Mouse (Mus musculus): ENCODE data around the gene Ptpn21. TPM values are rescaled to one million over a fixed set of nuclear protein-coding genes. Genes with fewer than 3 reads are reported as not detected.

Ptpn21 gene
- polyA plus RNA-seq, 1 experiment from 2014 or later: 6.4 TPM

DNA sequence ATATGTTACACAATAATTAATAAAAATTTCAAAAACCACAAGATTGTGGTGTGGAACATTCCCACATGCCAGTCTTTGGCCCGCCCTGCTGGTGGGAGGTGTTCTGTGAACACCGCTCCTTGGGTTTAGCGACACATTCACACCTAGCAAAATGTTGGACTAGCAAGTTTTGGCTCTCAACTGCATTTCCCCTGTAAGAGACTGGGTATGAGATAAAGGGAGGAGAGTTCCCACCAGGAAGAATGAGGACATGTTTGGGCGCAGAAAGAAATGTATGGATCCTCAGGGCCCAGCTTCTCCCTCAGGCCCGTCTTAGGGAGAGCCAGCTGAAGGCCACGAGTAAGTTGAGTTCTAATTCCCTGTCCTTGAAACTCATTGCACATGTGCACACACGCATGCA, 74.6 kb downstream of the Ptpn21 start:
- Histone ChIP-seq H3K27ac (no peak overlapping the region), H3K27me3 (ENCODE audit: insufficient read depth, low read length) (no peaks in the 10 kb centered on the region), H3K9ac (ENCODE audit: low read depth, low read length) (no peak overlapping the region), H3K36me3 (ENCODE audit: insufficient read depth, low read length) (peaks cover 13% of the 10 kb centered on the region; the same call in 1 of the 2 replicates), H3K4me2 (ENCODE audit: low read length) (no peak overlapping the region), H3K4me1 (replicated peaks; ENCODE audit: insufficient read depth, low read length) (no peaks in the 10 kb centered on the region), H3K4me3 (replicated peaks; ENCODE audit: low read depth, low read length) (no peak overlapping the region), H3K9me3 (replicated peaks; ENCODE audit: low read length) (no peaks in the 10 kb centered on the region)
- no peak for TF ChIP-seq CTCF (IDR thresholded peaks at IDR 0.05; ENCODE audit: low read depth)
- 94% methylated on average over 7 of the region's 7 CpGs for WGBS
- no peak for DNase-seq (ENCODE audit: low spot score)
- no peak for ATAC-seq (replicated peaks; ENCODE audit: low FRiP score, low read depth)

- Histone ChIP-seq H3K4me2 (ENCODE audit: low read length) (no peak overlapping the region), H3K27me3 (ENCODE audit: insufficient read depth, low read length) (no peaks in the 10 kb centered on the region), H3K4me3 (replicated peaks; ENCODE audit: low read depth, low read length) (no peak overlapping the region), H3K9me3 (replicated peaks; ENCODE audit: low read length) (no peaks in the 10 kb centered on the region), H3K36me3 (ENCODE audit: insufficient read depth, low read length) (no peaks in the 10 kb centered on the region; the same call in 1 of the 2 replicates), H3K27ac (no peak overlapping the region), H3K4me1 (replicated peaks; ENCODE audit: insufficient read depth, low read length) (no peaks in the 10 kb centered on the region), H3K9ac (ENCODE audit: low read depth, low read length) (no peak overlapping the region)
- DNase-seq (ENCODE audit: low spot score) (no peak), ATAC-seq (replicated peaks; ENCODE audit: low FRiP score, low read depth) (no peak)
- WGBS: 57% methylated on average over 2 of the region's 2 CpGs
- no peak for TF ChIP-seq CTCF (IDR thresholded peaks at IDR 0.05; ENCODE audit: low read depth)
Observed at GRCm38 (mm10) chr12:98656873-98657272, 80.3 kb downstream of the Ptpn21 start.

- H3K4me1 ChIP-seq (replicated peaks; ENCODE audit: insufficient read depth, low read length): no peaks in the 10 kb centered on the region
- H3K4me3 ChIP-seq (replicated peaks; ENCODE audit: low read depth, low read length): no peak overlapping the region
- no peaks in the 10 kb centered on the region for H3K36me3 ChIP-seq (ENCODE audit: insufficient read depth, low read length)
- no peak overlapping the region for H3K27ac ChIP-seq
- H3K9me3 ChIP-seq (replicated peaks; ENCODE audit: low read length): no peaks in the 10 kb centered on the region
- no peak overlapping the region for H3K4me2 ChIP-seq (ENCODE audit: low read length)
- H3K27me3 ChIP-seq (ENCODE audit: insufficient read depth, low read length): no peaks in the 10 kb centered on the region
- peak; percentile 39 for TF ChIP-seq CTCF (IDR thresholded peaks at IDR 0.05; ENCODE audit: low read depth)
- DNase-seq (ENCODE audit: low spot score) (no peak), ATAC-seq (replicated peaks; ENCODE audit: low FRiP score, low read depth) (no peak)
- no peak overlapping the region for H3K9ac ChIP-seq (ENCODE audit: low read depth, low read length)
Observed at GRCm38 (mm10) chr12:98644852-98645251, 92.4 kb downstream of the Ptpn21 start.

DNA sequence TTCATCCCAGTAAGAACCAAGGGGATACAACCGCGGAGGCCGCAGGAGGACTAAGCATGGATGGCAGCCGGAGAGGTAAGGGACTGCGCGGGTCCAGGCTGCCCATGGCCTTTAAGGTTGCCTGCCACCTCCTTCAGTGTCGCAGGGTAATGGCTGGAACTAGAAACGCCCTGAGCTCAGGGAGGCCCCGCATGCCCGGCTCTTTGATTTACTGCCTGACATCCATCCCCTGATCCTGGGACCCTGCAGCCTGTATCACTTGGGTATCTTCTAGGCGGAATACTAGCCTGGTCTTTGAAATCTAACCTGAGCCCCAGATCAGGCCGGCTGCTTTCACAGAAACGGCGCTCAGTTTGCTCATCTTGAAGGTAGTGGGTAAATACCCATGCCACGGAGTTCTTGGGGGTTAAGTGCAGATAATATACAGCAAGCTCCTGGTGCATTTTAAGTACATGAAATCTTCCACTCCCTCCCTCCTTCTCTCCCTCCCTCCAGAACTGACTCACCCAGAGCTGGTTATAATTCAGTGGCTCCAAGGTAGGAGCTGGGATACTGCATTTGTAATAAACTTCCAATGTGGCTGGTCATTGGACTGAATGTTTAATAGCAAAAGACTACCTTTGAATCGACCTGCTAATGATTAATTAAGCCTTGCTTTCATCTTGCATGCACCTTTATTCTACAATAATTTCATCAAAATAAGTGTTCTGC, 108.8 kb downstream of the Ptpn21 start:
- Histone ChIP-seq H3K9ac (ENCODE audit: low read depth, low read length) (peak overlapping the region; percentile 62), H3K27me3 (ENCODE audit: insufficient read depth, low read length) (no peaks in the 10 kb centered on the region), H3K4me1 (replicated peaks; ENCODE audit: insufficient read depth, low read length) (no peaks in the 10 kb centered on the region), H3K9me3 (replicated peaks; ENCODE audit: low read length) (no peaks in the 10 kb centered on the region), H3K4me3 (replicated peaks; ENCODE audit: low read depth, low read length) (peak overlapping the region; percentile 68), H3K36me3 (ENCODE audit: insufficient read depth, low read length) (no peaks in the 10 kb centered on the region), H3K4me2 (ENCODE audit: low read length) (peak overlapping the region; percentile 63), H3K27ac (peak overlapping the region; percentile 60)
- ATAC-seq (replicated peaks; ENCODE audit: low FRiP score, low read depth) (peak; percentile 87), DNase-seq (ENCODE audit: low spot score) (peak; percentile 67)
- WGBS: 3% methylated on average over 16 of the region's 16 CpGs
- TF ChIP-seq CTCF (IDR thresholded peaks at IDR 0.05; ENCODE audit: low read depth): no peak

- peak within 1 kb of the TSS; percentile 60 for H3K27ac ChIP-seq
- peak within 1 kb of the TSS; percentile 68 for H3K4me3 ChIP-seq (replicated peaks; ENCODE audit: low read depth, low read length)
- peak; percentile 94 for DNase-seq (ENCODE audit: low spot score)
- WGBS: 3% methylated on average over 31 of the region's 32 CpGs
- TF ChIP-seq CTCF (IDR thresholded peaks at IDR 0.05; ENCODE audit: low read depth): no peak
- no peaks in the 10 kb centered on the region for H3K36me3 ChIP-seq (ENCODE audit: insufficient read depth, low read length)
- ATAC-seq (replicated peaks; ENCODE audit: low FRiP score, low read depth): peak; percentile 97
- H3K4me1 ChIP-seq (replicated peaks; ENCODE audit: insufficient read depth, low read length): no peaks in the 10 kb centered on the region
- peak within 1 kb of the TSS; percentile 62 for H3K9ac ChIP-seq (ENCODE audit: low read depth, low read length)
- H3K4me2 ChIP-seq (ENCODE audit: low read length): peak within 1 kb of the TSS; percentile 63
- H3K9me3 ChIP-seq (replicated peaks; ENCODE audit: low read length): no peaks in the 10 kb centered on the region
- H3K27me3 ChIP-seq (ENCODE audit: insufficient read depth, low read length): no peaks in the 10 kb centered on the region
Observed at GRCm38 (mm10) chr12:98627392-98628259, 109.6 kb downstream of the Ptpn21 start, which contains the start of gene Spata7. Gene Spata7 (plus strand): TSS chr12:98628157.

Other genes starting within 250 kb of the Ptpn21 start
- gene Kcnk10, start 159.1 kb downstream of the Ptpn21 start, polyA plus RNA-seq (2015; fragmentation: Nextera tagmentation; extraction: Ambion mirVana): 0.49 and 0.79 TPM in 2 replicates
- gene Spata7, start 109.2 kb downstream of the Ptpn21 start, polyA plus RNA-seq (2015; fragmentation: Nextera tagmentation; extraction: Ambion mirVana): 11.3 and 13.2 TPM in 2 replicates
- gene Zc3h14, start 9.6 kb upstream of the Ptpn21 start, polyA plus RNA-seq (2015; fragmentation: Nextera tagmentation; extraction: Ambion mirVana): 105 and 107 TPM in 2 replicates
- gene Eml5, start 164.1 kb upstream of the Ptpn21 start, polyA plus RNA-seq (2015; fragmentation: Nextera tagmentation; extraction: Ambion mirVana): 1.1 and 1.5 TPM in 2 replicates
- 31.0 TPM in 2 replicates for gene Ttc8, start 183.2 kb upstream of the Ptpn21 start, polyA plus RNA-seq (2015; fragmentation: Nextera tagmentation; extraction: Ambion mirVana)

Data from kidney, postnatal 0 days (tissue).